Mouse (Mus musculus) thymus, adult 2 months (tissue): ENCODE results near the gene Rps6ka2. TPM values are rescaled to one million over a fixed set of nuclear protein-coding genes. Genes with fewer than 3 reads are reported as not detected.

ENCODE experiments used
- polyA plus RNA-seq: library from polyadenylated mRNA; depleted of rRNA; stranded (reverse); fragments of >200 nt; gene quantifications from 2 replicates; pipeline ENCODE4 v1.2.3, GENCODE M21; 2012; rRNA removed

The Rps6ka2 gene
- polyA plus RNA-seq, 1 experiment: 8.8 TPM

Other genes starting within 250 kb of the Rps6ka2 start
- 19.4 and 20.3 TPM in 2 replicates for gene Rsph3b, start 221.4 kb upstream of the Rps6ka2 start, polyA plus RNA-seq
- gene Tagap1, start 209.0 kb upstream of the Rps6ka2 start, polyA plus RNA-seq: 68.6 and 78.0 TPM in 2 replicates
- gene Rnaset2b, start 199.5 kb upstream of the Rps6ka2 start, polyA plus RNA-seq: 130 and 196 TPM in 2 replicates
- gene Gm49721, start 191.2 kb upstream of the Rps6ka2 start, polyA plus RNA-seq: 9.6 and 9.8 TPM in 2 replicates
- gene Gm1604a, start 144.5 kb upstream of the Rps6ka2 start, polyA plus RNA-seq: 0.54 and 0.61 TPM in 2 replicates
- gene Tcp10a, start 154.5 kb downstream of the Rps6ka2 start, polyA plus RNA-seq: not detected in 2 replicates
- not detected in 2 replicates for gene Ttll2, start 182.6 kb downstream of the Rps6ka2 start, polyA plus RNA-seq
- not detected in 2 replicates for gene Gm49630, start 201.9 kb downstream of the Rps6ka2 start, polyA plus RNA-seq
- gene Unc93a2, start 215.3 kb downstream of the Rps6ka2 start, polyA plus RNA-seq: 0.55 and 0.93 TPM in 2 replicates